Comparison of ENCODE assay signal across 8 mouse cellular contexts in the genomic region with DNA sequence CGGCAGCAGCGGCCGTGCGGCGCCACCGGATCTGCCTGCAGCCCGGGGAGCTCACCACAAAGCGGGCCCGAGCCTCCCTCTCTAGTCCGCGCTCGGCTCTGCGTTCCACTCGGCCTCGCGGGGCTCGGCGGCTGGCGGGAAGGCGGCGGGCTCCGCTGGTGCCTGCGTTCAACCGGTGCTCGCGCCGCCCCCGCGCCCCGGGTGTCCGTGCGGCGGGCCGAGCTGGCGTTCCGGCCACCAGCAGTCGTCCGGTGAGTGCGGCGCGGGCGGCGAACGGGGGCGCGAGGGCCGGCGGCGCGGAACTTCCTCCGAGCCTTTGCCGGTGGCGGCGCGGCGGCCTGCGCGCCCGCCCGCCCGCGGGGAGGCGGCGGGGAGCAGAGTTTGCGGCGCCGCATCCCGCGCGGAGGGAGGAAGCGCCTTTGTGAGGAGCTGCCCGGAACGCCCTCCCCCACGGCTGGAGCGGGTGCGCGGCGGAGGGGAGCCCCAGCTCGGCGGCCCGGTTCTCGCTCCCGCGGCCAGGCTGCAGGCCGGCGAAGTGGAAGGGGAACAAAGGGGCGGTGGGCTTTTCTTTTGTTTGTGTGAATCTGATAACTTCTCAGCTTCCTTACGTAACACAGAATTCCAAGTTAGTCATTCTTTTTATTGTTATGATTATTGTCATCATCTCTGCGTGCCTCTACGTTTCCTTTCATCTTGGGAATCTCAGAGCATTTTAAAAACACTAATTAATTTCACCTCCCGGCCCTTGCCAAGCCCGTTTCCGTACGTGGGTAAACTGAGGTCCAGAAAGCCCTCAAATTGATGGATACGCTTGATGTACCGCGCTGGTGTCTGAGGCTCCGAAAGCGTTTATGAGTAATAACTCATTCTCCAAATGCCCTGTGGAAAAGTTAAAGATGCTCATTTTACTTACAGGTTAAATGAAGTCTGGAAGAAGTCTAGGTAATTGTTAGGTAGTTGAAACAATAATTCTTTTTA. TPM values are rescaled to one million over a fixed set of nuclear protein-coding genes. Genes with fewer than 3 reads are reported as not detected.
DNase-seq lines count a peak whose midpoint lies in the region; ATAC-seq and TF ChIP-seq lines count a peak whose summit lies in the region.

No protein-coding gene starts in this region.

- intact Hi-C loops in left cerebral cortex, postnatal 25 days (cut with DNase I), result loop anchor here (1.0 to 10.0 kb wide), 5 partner anchors 83 to 363 kb away; a partner anchor contains a TSS

- no peaks in the 10 kb centered on the region for H3K36me3 ChIP-seq in kidney, adult 2 months (ENCODE audit: control insufficient read depth, insufficient read depth, low read length)
- H3K36me3 ChIP-seq in hindbrain, embryonic 15.5 days, result no peaks in the 10 kb centered on the region

- peak overlapping the region; percentile 71 for H3K4me2 ChIP-seq in hindbrain, embryonic 15.5 days

- H3K9ac ChIP-seq in hindbrain, embryonic 15.5 days, result peak overlapping the region; percentile 89

- WGBS in kidney, adult 2 months, result under 1% methylated on average over 90 of the region's 99 CpGs
- under 1% methylated on average over 96 of the region's 99 CpGs for WGBS in hindbrain, embryonic 15.5 days

- peak; percentile 68 for DNase-seq in kidney, adult 2 months
- DNase-seq in kidney, adult 11 months, result no peak
- peak; percentile 77 to 81 for DNase-seq in cerebellum, postnatal 10 days
- DNase-seq in frontal cortex, postnatal 36 days (ENCODE audit: low spot score in 2 of 2), result peak; percentile 66 to 68
- DNase-seq in left cerebral cortex, postnatal 25 days (ENCODE audit: low spot score in 2 of 2), result peak; percentile 63 to 76
- peak; percentile 70 for DNase-seq in right cerebral cortex, postnatal 4 days

- no peak for TF ChIP-seq POLR2A in kidney, adult 2 months (IDR thresholded peaks at IDR 0.05; ENCODE audit: low read depth, low read length)

- H3K27me3 ChIP-seq in kidney, adult 2 months (replicated peaks; ENCODE audit: control insufficient read depth, insufficient read depth, low read length), result no peaks in the 10 kb centered on the region
- no peaks in the 10 kb centered on the region for H3K27me3 ChIP-seq in hindbrain, embryonic 15.5 days

- H3K4me3 ChIP-seq in kidney, adult 2 months (ENCODE audit: insufficient read depth, low read depth, low read length), result peak overlapping the region; percentile 73
- H3K4me3 ChIP-seq in hindbrain, embryonic 15.5 days, result peak overlapping the region; percentile 73

- peak; percentile 43 for ATAC-seq in hindbrain, embryonic 15.5 days (ENCODE audit: low FRiP score, low read depth)
- ATAC-seq in megakaryocyte progenitor cell, adult 5-6 weeks (replicated peaks; ENCODE audit: poor library complexity), result peak; percentile 40

- H3K4me1 ChIP-seq in kidney, adult 2 months (ENCODE audit: control insufficient read depth, insufficient read depth, low read length), result peaks cover 5% of the 10 kb centered on the region; the same call in 1 of the 2 replicates
- peaks cover 20% of the 10 kb centered on the region for H3K4me1 ChIP-seq in hindbrain, embryonic 15.5 days (replicated peaks)

- no peaks in the 10 kb centered on the region for H3K9me3 ChIP-seq in hindbrain, embryonic 15.5 days

- no peak for TF ChIP-seq CTCF in kidney, adult 2 months (conservative IDR thresholded peaks at IDR 0.05; ENCODE audit: insufficient read depth, insufficient read length, low read depth, low read length)

- H3K27ac ChIP-seq in kidney, adult 2 months (ENCODE audit: insufficient read depth, low read depth, low read length), result peak overlapping the region; percentile 77
- peak overlapping the region; percentile 98 for H3K27ac ChIP-seq in hindbrain, embryonic 15.5 days (replicated peaks)

RNA-seq across cellular contexts. Expression of a gene that starts 0.6 kb away (rescaled TPM):
- polyA plus RNA-seq in kidney, adult 2 months (2012; rRNA removed), result 8.5 and 8.8 TPM in 2 replicates
- polyA plus RNA-seq in hindbrain, embryonic 15.5 days (2015; fragmentation: Nextera tagmentation; extraction: Ambion mirVana), result 63.0 and 67.0 TPM in 2 replicates
- total RNA-seq in left cerebral cortex, postnatal 25 days (2021), result 10 to 100 TPM; 44.9 to 45.0 TPM
- total RNA-seq in megakaryocyte progenitor cell, adult 5-6 weeks (2015), result 18.1 and 21.1 TPM in 2 replicates
- total RNA-seq in megakaryocyte progenitor cell, adult 5-6 weeks (2017), result 11.2 and 14.1 TPM in 2 replicates
